Mouse (Mus musculus) erythroid progenitor cell, adult 5-6 weeks (primary cell): ENCODE data around the gene Zfy2. TPM values are rescaled to one million over a fixed set of nuclear protein-coding genes. Genes with fewer than 3 reads are reported as not detected.

ENCODE experiments used
- ATAC-seq: replicated peaks from 2 replicates; pipeline ENCODE4 v1.8.0; 2016; ENCODE audit warnings: moderate number of reproducible peaks, mild to moderate bottlenecking, moderate TSS enrichment, inconsistent platforms; ENCODE audit not compliant: poor library complexity, low FRiP score, severe bottlenecking
- total RNA-seq, 2 experiments: library from RNA; stranded (forward) in 1 of 2; stranded (reverse) in 1 of 2; fragments of 150-400 nt in 1 of 2; fragments of 186-747, 209-891 nt in 1 of 2; gene quantifications; 2 replicates each; pipeline versions ENCODE4 v1.2.3 to v1.2.4; 2015 to 2017; ENCODE audit warnings: low replicate concordance in 2 of 2

The Zfy2 gene
- total RNA-seq (2015; ENCODE audit: low replicate concordance): not detected in 2 replicates
- not detected in 2 replicates for total RNA-seq (2017; ENCODE audit: low replicate concordance)

- no peak for ATAC-seq
Measured at GRCm38 (mm10) chrY:2170309-2170708, at the start of gene Zfy2. Zfy2 (minus strand) TSS chrY:2170409.
